Comparison of ENCODE assay signal across 8 mouse cellular contexts in genomic region chr11:94989562-94990017, GRCm38 (mm10). TPM values are rescaled to one million over a fixed set of nuclear protein-coding genes. Genes with fewer than 3 reads are reported as not detected.
DNase-seq lines count a peak whose midpoint lies in the region; ATAC-seq and TF ChIP-seq lines count a peak whose summit lies in the region.

No protein-coding gene starts in this region.

- H3K4me1 ChIP-seq in hindbrain, postnatal 0 days (ENCODE audit: insufficient read depth, low read length), result peaks cover 37% of the 10 kb centered on the region

- H3K9me3 ChIP-seq in hindbrain, postnatal 0 days (ENCODE audit: low read length), result no peaks in the 10 kb centered on the region

- H3K4me2 ChIP-seq in hindbrain, postnatal 0 days (ENCODE audit: low read depth, low read length), result peak overlapping the region; percentile 99

- peak; percentile 7; the same call in 1 of the 2 replicates for TF ChIP-seq CTCF in gastrocnemius, adult 2 months (IDR thresholded peaks at IDR 0.05)
- TF ChIP-seq CTCF in hindbrain, postnatal 0 days (IDR thresholded peaks at IDR 0.05; ENCODE audit: low read depth), result no peak

- no peaks in the 10 kb centered on the region for H3K27me3 ChIP-seq in hindbrain, postnatal 0 days (ENCODE audit: insufficient read depth, low read length)

- peak overlapping the region; percentile 85 for H3K9ac ChIP-seq in hindbrain, postnatal 0 days (replicated peaks; ENCODE audit: low read length)

- under 1% methylated on average over 12 of the region's 12 CpGs for WGBS in hindbrain, postnatal 0 days

- peak overlapping the region; percentile 93 for H3K27ac ChIP-seq in gastrocnemius, adult 2 months
- H3K27ac ChIP-seq in hindbrain, postnatal 0 days, result peak overlapping the region; percentile 89

- DNase-seq in adrenal gland, adult (ENCODE audit: inconsistent age in 2 of 2, low spot score in 1 of 2), result peak; percentile 87 to 95
- DNase-seq in gastrocnemius, adult 2 months, result peak; percentile 83
- peak; percentile 94 for DNase-seq in hindbrain, postnatal 0 days (ENCODE audit: low spot score)
- peak; percentile 72 to 86 for DNase-seq in left cerebral cortex, adult 8-10 months (ENCODE audit: low spot score in 2 of 2)
- peak; percentile 87 to 92 for DNase-seq in right cerebral cortex, postnatal 10 days (ENCODE audit: low spot score in 2 of 2)
- DNase-seq in urinary bladder, postnatal 36 days (ENCODE audit: low spot score in 2 of 2), result peak; percentile 71 to 77

- intact Hi-C loops in gastrocnemius, adult 2 months (cut with DNase I), result no loop called here

- ATAC-seq in common myeloid progenitor, adult 5-6 weeks (replicated peaks; ENCODE audit: low read depth, poor library complexity, severe bottlenecking), result peak; percentile 59
- peak; percentile 71 for ATAC-seq in hindbrain, postnatal 0 days
- ATAC-seq in megakaryocyte, adult 5-6 weeks (ENCODE audit: poor library complexity, severe bottlenecking), result peak; percentile 59

- H3K36me3 ChIP-seq in hindbrain, postnatal 0 days (ENCODE audit: insufficient read depth, low read length), result no peaks in the 10 kb centered on the region

- peak overlapping the region; percentile 98 for H3K4me3 ChIP-seq in gastrocnemius, adult 2 months
- H3K4me3 ChIP-seq in hindbrain, postnatal 0 days (ENCODE audit: low read length), result peak overlapping the region; percentile 74

RNA-seq across cellular contexts. Expression of gene Ppp1r9b, which starts 1.2 kb away (rescaled TPM):
- 145 and 164 TPM in 2 replicates for total RNA-seq in common myeloid progenitor, adult 5-6 weeks (2017)
- total RNA-seq in gastrocnemius, adult 2 months (2021), result 10 to 100 TPM; 18.3 to 25.7 TPM
- total RNA-seq in hindbrain, postnatal 0 days (2014; rRNA removed), result 170 and 190 TPM in 2 replicates
- 18.8 and 19.4 TPM in 2 replicates for polyA plus RNA-seq in hindbrain, postnatal 0 days (2015; fragmentation: Nextera tagmentation; extraction: Ambion mirVana)
- total RNA-seq in left cerebral cortex, adult 8-10 months (2022), result 100 to 1,000 TPM; 708 to 774 (median 713) TPM
- 73.7 and 76.7 TPM in 2 replicates for total RNA-seq in megakaryocyte, adult 5-6 weeks (2015)
- 155 and 158 TPM in 2 replicates for total RNA-seq in megakaryocyte, adult 5-6 weeks (2017)

RNA-seq across cellular contexts. Expression of gene Sgca, which starts 13.5 kb away (rescaled TPM):
- total RNA-seq in common myeloid progenitor, adult 5-6 weeks (2017), result not detected in 2 replicates
- 100 to 1,000 TPM; 252 to 278 TPM for total RNA-seq in gastrocnemius, adult 2 months (2021)
- total RNA-seq in hindbrain, postnatal 0 days (2014; rRNA removed), result 0.36 and 0.52 TPM in 2 replicates
- polyA plus RNA-seq in hindbrain, postnatal 0 days (2015; fragmentation: Nextera tagmentation; extraction: Ambion mirVana), result 0.26 and 0.28 TPM in 2 replicates
- total RNA-seq in left cerebral cortex, adult 8-10 months (2022), result under 1 TPM in 3 of 4 experiments, not detected in 1; 0.23 to 0.48 (median 0.25) TPM
- total RNA-seq in megakaryocyte, adult 5-6 weeks (2015), result not detected in 2 replicates
- not detected in 2 replicates for total RNA-seq in megakaryocyte, adult 5-6 weeks (2017)

RNA-seq across cellular contexts. Expression of gene Samd14, which starts 20.1 kb away (rescaled TPM):
- total RNA-seq in common myeloid progenitor, adult 5-6 weeks (2017), result 15.5 and 16.6 TPM in 2 replicates
- under 1 TPM; 0.28 to 0.42 TPM for total RNA-seq in gastrocnemius, adult 2 months (2021)
- total RNA-seq in hindbrain, postnatal 0 days (2014; rRNA removed), result 216 and 223 TPM in 2 replicates
- polyA plus RNA-seq in hindbrain, postnatal 0 days (2015; fragmentation: Nextera tagmentation; extraction: Ambion mirVana), result 128 and 137 TPM in 2 replicates
- 10 to 100 TPM; 24.4 to 28.9 (median 28.7) TPM for total RNA-seq in left cerebral cortex, adult 8-10 months (2022)
- total RNA-seq in megakaryocyte, adult 5-6 weeks (2015), result 0.74 and 1.0 TPM in 2 replicates
- total RNA-seq in megakaryocyte, adult 5-6 weeks (2017), result 0.18 and 0.69 TPM in 2 replicates

RNA-seq across cellular contexts. Expression of gene Hils1, which starts 22.2 kb away (rescaled TPM):
- not detected in 2 replicates for total RNA-seq in common myeloid progenitor, adult 5-6 weeks (2017)
- not detected for total RNA-seq in gastrocnemius, adult 2 months (2021)
- total RNA-seq in hindbrain, postnatal 0 days (2014; rRNA removed), result not detected in 2 replicates
- not detected in 2 replicates for polyA plus RNA-seq in hindbrain, postnatal 0 days (2015; fragmentation: Nextera tagmentation; extraction: Ambion mirVana)
- not detected for total RNA-seq in left cerebral cortex, adult 8-10 months (2022)
- not detected in 2 replicates for total RNA-seq in megakaryocyte, adult 5-6 weeks (2015)
- total RNA-seq in megakaryocyte, adult 5-6 weeks (2017), result not detected in 2 replicates

RNA-seq across cellular contexts. Expression of gene Pdk2, which starts 51.6 kb away (rescaled TPM):
- 1.7 and 3.7 TPM in 2 replicates for total RNA-seq in common myeloid progenitor, adult 5-6 weeks (2017)
- 100 to 1,000 TPM; 471 to 485 TPM for total RNA-seq in gastrocnemius, adult 2 months (2021)
- 25.0 and 32.0 TPM in 2 replicates for total RNA-seq in hindbrain, postnatal 0 days (2014; rRNA removed)
- polyA plus RNA-seq in hindbrain, postnatal 0 days (2015; fragmentation: Nextera tagmentation; extraction: Ambion mirVana), result 46.8 and 49.0 TPM in 2 replicates
- 100 to 1,000 TPM; 112 to 125 (median 120) TPM for total RNA-seq in left cerebral cortex, adult 8-10 months (2022)
- 4.5 and 6.3 TPM in 2 replicates for total RNA-seq in megakaryocyte, adult 5-6 weeks (2015)
- total RNA-seq in megakaryocyte, adult 5-6 weeks (2017), result 0.73 and 1.7 TPM in 2 replicates

Comparison
In these comparisons a context has a peak if more than half of its experiments do, and no peak if none do; other contexts are left out.
1. Peak in every context shown above with its lines: DNase-seq, ATAC-seq, H3K4me3 ChIP-seq and H3K27ac ChIP-seq.
2. RNA of gene Sgca, which starts 13.5 kb away (total RNA-seq): 252 to 278 TPM in gastrocnemius, adult 2 months; 0.36 to 0.52 TPM in hindbrain, postnatal 0 days, 0.23 to 0.48 TPM in left cerebral cortex, adult 8-10 months, not detected in common myeloid progenitor, adult 5-6 weeks and not detected in megakaryocyte, adult 5-6 weeks; every median in the first group is over 100 times any median in the second.